In the genomic region with DNA sequence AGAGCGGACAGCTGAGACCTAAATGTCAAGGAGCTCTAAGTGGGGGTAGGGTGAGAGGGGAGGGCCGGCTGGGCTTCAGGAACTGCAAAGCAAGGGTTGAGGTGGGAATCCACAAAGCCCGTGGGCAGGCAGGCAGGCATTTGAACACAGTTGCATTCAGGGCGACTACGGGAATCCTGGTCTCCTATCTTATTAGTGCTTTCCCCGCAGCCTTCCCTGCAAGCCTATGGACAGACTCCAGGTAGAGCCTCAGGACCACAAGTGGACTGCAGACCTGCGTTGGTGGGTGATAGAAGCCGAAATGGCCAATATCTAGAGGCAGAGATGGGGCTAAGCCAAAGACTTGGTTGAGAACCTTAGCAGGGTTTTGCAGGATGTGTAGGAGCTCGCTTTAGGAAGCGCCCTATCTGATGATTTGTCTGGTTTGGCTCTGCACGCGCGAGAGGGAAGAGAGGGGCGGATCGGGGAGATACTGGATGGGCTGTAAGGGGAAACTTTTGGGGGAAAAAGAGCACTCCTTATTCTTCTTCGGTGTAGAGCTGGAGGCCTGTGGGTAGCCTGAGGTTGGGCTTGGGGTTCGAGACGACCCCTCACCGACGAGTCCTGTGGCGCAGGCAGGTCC, we compare ENCODE assay signal across 9 mouse cellular contexts. TPM values are rescaled to one million over a fixed set of nuclear protein-coding genes. Genes with fewer than 3 reads are reported as not detected.
DNase-seq lines count a peak whose midpoint lies in the region; ATAC-seq and TF ChIP-seq lines count a peak whose summit lies in the region.
"Had no signal": no experiment of that assay in that cellular context is flagged by ENCODE, and none has a peak within 500 bp of the region (broad histone marks: within the 10 kb centered on the region; RNA-seq: fewer than 3 reads in every experiment).

No protein-coding gene starts in this region.

- TF ChIP-seq EP300 in heart, adult 2 months (IDR thresholded peaks at IDR 0.05; ENCODE audit: insufficient read depth, low read depth, low read length): no peak
- TF ChIP-seq EP300 in heart, postnatal 0 days (IDR thresholded peaks at IDR 0.05; ENCODE audit: low read depth): no peak

- intact Hi-C loops in heart, adult 2 months (cut with DNase I): no loop called here

- peak overlapping the region; percentile 69 for H3K4me2 ChIP-seq in heart, postnatal 0 days (ENCODE audit: low read depth, low read length)

- peaks cover 9% of the 10 kb centered on the region for H3K4me1 ChIP-seq in heart, adult 2 months (ENCODE audit: control insufficient read depth, insufficient read depth, low read length)
- peaks cover 12% of the 10 kb centered on the region in 2 experiments for H3K4me1 ChIP-seq in ES-E14 (ENCODE audit: control insufficient read depth in 2 of 2, insufficient read depth in 2 of 2, low read length in 2 of 2, poor library complexity in 1 of 2)
- peaks cover 29% of the 10 kb centered on the region for H3K4me1 ChIP-seq in heart, postnatal 0 days (ENCODE audit: control insufficient read depth, insufficient read depth)

- H3K36me3 ChIP-seq in heart, adult 2 months (ENCODE audit: control insufficient read depth, insufficient read depth, low read length): no peaks in the 10 kb centered on the region
- peaks cover 5% of the 10 kb centered on the region; the same call in 1 of the 2 replicates for H3K36me3 ChIP-seq in ES-E14 (ENCODE audit: control insufficient read depth, insufficient read depth, low read length, poor library complexity, severe bottlenecking)
- peaks cover 15% of the 10 kb centered on the region for H3K36me3 ChIP-seq in heart, postnatal 0 days (replicated peaks; ENCODE audit: control insufficient read depth, insufficient read depth, low read length)

- H3K9me3 ChIP-seq in ES-E14 (ENCODE audit: control insufficient read depth, insufficient read depth, low read depth, low read length): no peaks in the 10 kb centered on the region
- H3K9me3 ChIP-seq in heart, postnatal 0 days (replicated peaks; ENCODE audit: control insufficient read depth, low read length): no peaks in the 10 kb centered on the region

- peak overlapping the region; percentile 49 for H3K4me3 ChIP-seq in heart, adult 2 months
- peak overlapping the region; percentile 66 to 70 for H3K4me3 ChIP-seq in ES-E14 (ENCODE audit: insufficient read depth in 1 of 2, low read depth in 1 of 2, low read length in 2 of 2, poor library complexity in 1 of 2, severe bottlenecking in 1 of 2)
- H3K4me3 ChIP-seq in heart, postnatal 0 days (ENCODE audit: low read depth, low read length): peak overlapping the region; percentile 48

- peak overlapping the region; percentile 63 for H3K27ac ChIP-seq in heart, adult 2 months
- H3K27ac ChIP-seq in ES-E14 (ENCODE audit: insufficient read depth, low read depth, low read length, poor library complexity, severe bottlenecking): no peak overlapping the region
- H3K27ac ChIP-seq in heart, postnatal 0 days (ENCODE audit: low read depth): peak overlapping the region; percentile 77

- in situ Hi-C loops in ES-E14 (cut with MboI; ENCODE audit: low sequenced_read_pairs in 2 of 2, unreplicated experiment in 2 of 2): no loop called here

- ATAC-seq in heart, postnatal 0 days (ENCODE audit: insufficient read depth, low read depth): no peak

- no peak for TF ChIP-seq POLR2A in heart, adult 2 months (IDR thresholded peaks at IDR 0.05; ENCODE audit: insufficient read depth, low read depth, low read length)

- peak overlapping the region; percentile 70 for H3K9ac ChIP-seq in heart, adult 2 months (ENCODE audit: low read depth, low read length)
- peak overlapping the region; percentile 73 for H3K9ac ChIP-seq in ES-E14 (ENCODE audit: insufficient read depth, low read depth, low read length, poor library complexity, severe bottlenecking)
- H3K9ac ChIP-seq in heart, postnatal 0 days (replicated peaks; ENCODE audit: low read depth, low read length): peak overlapping the region; percentile 73

- 48% methylated on average over 21 of the region's 21 CpGs for WGBS in heart, adult 2 months
- WGBS in heart, postnatal 0 days: 39% methylated on average over 21 of the region's 21 CpGs

- no peaks in the 10 kb centered on the region for H3K79me2 ChIP-seq in heart, adult 2 months (replicated peaks; ENCODE audit: control insufficient read depth, insufficient read depth, low read length)

- no peak for DNase-seq in heart, adult 2 months
- no peak for DNase-seq in heart, adult 9 months (ENCODE audit: low spot score in 2 of 2)
- DNase-seq in ES-E14 (ENCODE audit: low read depth, low spot score): no peak
- no peak for DNase-seq in heart, postnatal 0 days (ENCODE audit: low spot score)
- DNase-seq in lung, postnatal 10 days: peak; percentile 41
- DNase-seq in adrenal gland, postnatal 4 days (ENCODE audit: low spot score in 2 of 2): no peak
- DNase-seq in adrenal gland, postnatal 14 days: no peak
- DNase-seq in MN1 (ENCODE audit: low spot score): no peak
- DNase-seq: B cell, adult 2 months had no signal

- no peaks in the 10 kb centered on the region for H3K27me3 ChIP-seq in heart, adult 2 months (ENCODE audit: control insufficient read depth, insufficient read depth, low read length)
- H3K27me3 ChIP-seq in heart, postnatal 0 days (ENCODE audit: control insufficient read depth, insufficient read depth, low read length): no peaks in the 10 kb centered on the region

- no peak for TF ChIP-seq CTCF in heart, adult 2 months (IDR thresholded peaks at IDR 0.05)
- TF ChIP-seq CTCF in heart, postnatal 0 days (IDR thresholded peaks at IDR 0.05; ENCODE audit: low read depth): no peak

TF ChIP-seq in ES-E14, 5 proteins besides CTCF, POLR2A, EP300 and RAD21:
- TF ChIP-seq CHD2 (IDR thresholded peaks at IDR 0.05; ENCODE audit: low read depth, low read length) (no peak), HCFC1 (IDR thresholded peaks at IDR 0.05; ENCODE audit: borderline replicate concordance, insufficient read depth, low read length) (no peak), ZNF384 (IDR thresholded peaks at IDR 0.05; ENCODE audit: low read depth, low read length) (no peak), ZC3H11A (IDR thresholded peaks at IDR 0.05; ENCODE audit: borderline replicate concordance, low read depth, low read length) (no peak)
TF ChIP-seq in ES-E14: peak in this region for 0.

RNA-seq across cellular contexts. Expression of gene Smdt1, which starts 1.8 kb away (rescaled TPM):
- 100 to 1,000 TPM; 183 to 202 TPM for total RNA-seq in heart, adult 2 months (2021)
- 231 and 248 TPM in 2 replicates for polyA plus RNA-seq in heart, adult 2 months (2012; rRNA removed)
- 172 and 222 TPM in 2 replicates for total RNA-seq in ES-E14 (2012; rRNA removed)
- total RNA-seq in heart, postnatal 0 days (2014; rRNA removed; ENCODE audit: low replicate concordance): 342 and 440 TPM in 2 replicates
- 431 and 450 TPM in 2 replicates for polyA plus RNA-seq in heart, postnatal 0 days (2015; fragmentation: Nextera tagmentation; extraction: Ambion mirVana)
- 100 to 1,000 TPM; 125 to 127 TPM for total RNA-seq in adrenal gland, postnatal 4 days (2021)
- 177 and 179 TPM in 2 replicates for total RNA-seq in adrenal gland, postnatal 14 days (2021)

RNA-seq across cellular contexts. Expression of gene Pheta2, which starts 1.8 kb away (rescaled TPM):
- total RNA-seq in heart, adult 2 months (2021): 1 to 10 TPM in 1 of 2 experiments, under 1 TPM in 1; 0.70 to 1.2 TPM
- 0.76 and 1.3 TPM in 2 replicates for polyA plus RNA-seq in heart, adult 2 months (2012; rRNA removed)
- total RNA-seq in ES-E14 (2012; rRNA removed): 0.85 and 0.95 TPM in 2 replicates
- total RNA-seq in heart, postnatal 0 days (2014; rRNA removed; ENCODE audit: low replicate concordance): 1.4 and 2.5 TPM in 2 replicates
- polyA plus RNA-seq in heart, postnatal 0 days (2015; fragmentation: Nextera tagmentation; extraction: Ambion mirVana): 3.6 and 3.9 TPM in 2 replicates
- total RNA-seq in adrenal gland, postnatal 4 days (2021): 1 to 10 TPM; 4.7 to 5.1 TPM
- total RNA-seq in adrenal gland, postnatal 14 days (2021): 1.8 and 2.1 TPM in 2 replicates

RNA-seq across cellular contexts. Expression of gene Naga, which starts 1.8 kb away (rescaled TPM):
- 10 to 100 TPM; 22.6 to 27.0 TPM for total RNA-seq in heart, adult 2 months (2021)
- 48.3 and 54.3 TPM in 2 replicates for polyA plus RNA-seq in heart, adult 2 months (2012; rRNA removed)
- total RNA-seq in ES-E14 (2012; rRNA removed): 17.6 and 35.3 TPM in 2 replicates
- total RNA-seq in heart, postnatal 0 days (2014; rRNA removed; ENCODE audit: low replicate concordance): 45.2 and 74.0 TPM in 2 replicates
- 35.4 and 37.5 TPM in 2 replicates for polyA plus RNA-seq in heart, postnatal 0 days (2015; fragmentation: Nextera tagmentation; extraction: Ambion mirVana)
- total RNA-seq in adrenal gland, postnatal 4 days (2021): 10 to 100 TPM; 82.6 to 96.8 TPM
- 59.5 and 62.1 TPM in 2 replicates for total RNA-seq in adrenal gland, postnatal 14 days (2021)

RNA-seq across cellular contexts. Expression of gene Ndufa6, which starts 13.6 kb away (rescaled TPM):
- total RNA-seq in heart, adult 2 months (2021): 100 to 1,000 TPM; 659 to 775 TPM
- 609 and 726 TPM in 2 replicates for polyA plus RNA-seq in heart, adult 2 months (2012; rRNA removed)
- total RNA-seq in ES-E14 (2012; rRNA removed): 256 and 306 TPM in 2 replicates
- total RNA-seq in heart, postnatal 0 days (2014; rRNA removed; ENCODE audit: low replicate concordance): 397 and 531 TPM in 2 replicates
- 1,167 and 1,291 TPM in 2 replicates for polyA plus RNA-seq in heart, postnatal 0 days (2015; fragmentation: Nextera tagmentation; extraction: Ambion mirVana)
- 100 to 1,000 TPM; 406 to 421 TPM for total RNA-seq in adrenal gland, postnatal 4 days (2021)
- 659 and 675 TPM in 2 replicates for total RNA-seq in adrenal gland, postnatal 14 days (2021)

RNA-seq across cellular contexts. Expression of gene Cyp2d22, which starts 39.5 kb away (rescaled TPM):
- total RNA-seq in heart, adult 2 months (2021): 10 to 100 TPM; 25.5 to 27.0 TPM
- 44.0 and 48.4 TPM in 2 replicates for polyA plus RNA-seq in heart, adult 2 months (2012; rRNA removed)
- 0.94 and 2.3 TPM in 2 replicates for total RNA-seq in ES-E14 (2012; rRNA removed)
- 14.8 and 16.8 TPM in 2 replicates for total RNA-seq in heart, postnatal 0 days (2014; rRNA removed; ENCODE audit: low replicate concordance)
- 10.1 and 10.6 TPM in 2 replicates for polyA plus RNA-seq in heart, postnatal 0 days (2015; fragmentation: Nextera tagmentation; extraction: Ambion mirVana)
- 10 to 100 TPM; 52.1 to 52.6 TPM for total RNA-seq in adrenal gland, postnatal 4 days (2021)
- 37.0 and 37.9 TPM in 2 replicates for total RNA-seq in adrenal gland, postnatal 14 days (2021)
